Mouse (Mus musculus) right cerebral cortex, postnatal 10 days (tissue): ENCODE measurements around the gene Cxcl2.

ENCODE experiments used
- DNase-seq, 2 experiments: peaks; one replicate each; pipeline ENCODE4 v3.0.0; 2021; ENCODE audit warnings: low spot score in 2 of 2

Cxcl2 gene

GRCm38 (mm10) chr5:90903339-90904020 lies at the start of gene Cxcl2:
Gene Cxcl2 (plus strand): TSS chr5:90903871.
- peak in 1 of 2 experiments; percentile 19 for DNase-seq

- no peak for DNase-seq
Observed at GRCm38 (mm10) chr5:90855308-90856230, 48.1 kb upstream of the Cxcl2 start.

- no peak for DNase-seq
Observed at GRCm38 (mm10) chr5:90857463-90857862, 46.2 kb upstream of the Cxcl2 start.

DNA sequence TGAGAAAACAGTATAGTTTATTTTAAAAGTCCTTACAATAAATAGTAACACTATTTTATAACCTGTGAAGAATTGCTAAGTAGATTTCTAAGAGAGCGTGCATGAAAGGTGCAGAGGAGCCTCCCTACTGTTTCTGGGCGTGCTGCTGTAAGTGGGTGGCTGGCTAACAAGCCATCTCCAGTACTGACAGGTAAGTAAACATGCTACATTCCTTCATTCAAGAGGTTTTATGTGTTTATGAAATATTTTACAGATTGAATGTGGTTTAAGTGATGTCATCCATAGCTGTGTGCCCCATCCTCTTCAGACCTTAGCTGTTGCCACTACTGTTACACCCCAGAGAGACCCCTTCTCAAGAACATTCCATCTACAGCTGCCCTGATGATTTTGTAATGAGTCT lies 45.2 kb upstream of the Cxcl2 start:
- DNase-seq, result no peak

DNA sequence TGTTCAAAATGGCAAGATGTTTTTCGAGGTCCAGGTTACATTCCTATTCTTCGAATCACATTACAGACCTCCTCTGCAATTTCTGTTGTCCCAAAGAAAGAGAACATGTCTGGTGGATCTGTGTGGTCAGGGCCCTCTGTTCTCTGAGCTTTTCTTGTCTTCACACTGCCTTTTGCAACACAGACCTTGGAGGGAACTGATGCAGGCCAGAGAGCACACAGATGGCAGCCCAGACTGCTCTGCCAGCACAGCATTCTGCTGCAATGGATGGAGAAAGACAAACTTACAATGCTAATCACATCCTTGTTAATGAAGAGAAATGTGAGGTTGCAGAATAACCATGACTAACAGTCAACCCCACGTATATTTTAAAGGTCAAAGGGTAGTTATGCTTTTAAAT lies 44.6 kb upstream of the Cxcl2 start:
- no peak for DNase-seq

- no peak for DNase-seq
Observed at GRCm38 (mm10) chr5:90861876-90862375, 41.7 kb upstream of the Cxcl2 start.

DNA sequence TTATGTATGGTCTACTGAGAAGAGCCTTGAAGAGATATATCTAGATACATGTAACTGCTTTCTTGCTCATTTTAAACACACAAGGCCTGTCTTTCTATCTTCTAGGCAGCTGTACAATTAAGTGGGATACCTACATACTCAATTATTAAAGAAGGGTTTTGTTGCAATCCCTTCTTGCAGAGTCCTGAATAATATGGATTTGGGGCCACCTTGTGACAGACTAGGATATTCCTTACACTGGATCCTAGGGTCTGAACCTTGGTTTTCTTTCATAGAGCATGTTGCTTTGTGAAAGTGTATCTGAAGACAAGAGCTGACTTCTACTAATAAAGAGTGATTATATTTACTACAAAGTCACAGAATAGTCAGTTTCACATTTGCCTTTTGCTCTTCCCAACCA lies 36.9 kb upstream of the Cxcl2 start:
- no peak for DNase-seq

- no peak for DNase-seq
Observed at GRCm38 (mm10) chr5:90872377-90872776, 31.3 kb upstream of the Cxcl2 start.

DNA sequence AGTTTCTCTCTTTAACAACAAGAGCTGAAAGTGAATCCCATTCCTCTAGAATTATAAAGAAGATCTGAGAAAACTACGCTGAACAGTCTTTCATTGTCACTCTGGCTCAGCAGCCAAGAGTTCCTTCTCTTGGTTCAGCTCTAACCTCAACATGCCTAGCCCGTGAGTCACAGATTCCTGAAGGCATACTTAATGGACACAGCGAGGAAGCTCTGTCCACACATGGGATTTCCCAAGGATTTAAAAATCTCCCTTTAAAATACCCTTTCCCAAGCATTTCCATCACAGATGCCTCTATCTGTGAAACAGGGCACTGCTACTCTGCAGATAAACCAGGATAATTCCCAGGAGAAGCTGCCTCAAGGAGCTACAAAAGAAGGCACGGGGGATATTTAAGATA lies 27.6 kb upstream of the Cxcl2 start:
- DNase-seq, result no peak

DNA sequence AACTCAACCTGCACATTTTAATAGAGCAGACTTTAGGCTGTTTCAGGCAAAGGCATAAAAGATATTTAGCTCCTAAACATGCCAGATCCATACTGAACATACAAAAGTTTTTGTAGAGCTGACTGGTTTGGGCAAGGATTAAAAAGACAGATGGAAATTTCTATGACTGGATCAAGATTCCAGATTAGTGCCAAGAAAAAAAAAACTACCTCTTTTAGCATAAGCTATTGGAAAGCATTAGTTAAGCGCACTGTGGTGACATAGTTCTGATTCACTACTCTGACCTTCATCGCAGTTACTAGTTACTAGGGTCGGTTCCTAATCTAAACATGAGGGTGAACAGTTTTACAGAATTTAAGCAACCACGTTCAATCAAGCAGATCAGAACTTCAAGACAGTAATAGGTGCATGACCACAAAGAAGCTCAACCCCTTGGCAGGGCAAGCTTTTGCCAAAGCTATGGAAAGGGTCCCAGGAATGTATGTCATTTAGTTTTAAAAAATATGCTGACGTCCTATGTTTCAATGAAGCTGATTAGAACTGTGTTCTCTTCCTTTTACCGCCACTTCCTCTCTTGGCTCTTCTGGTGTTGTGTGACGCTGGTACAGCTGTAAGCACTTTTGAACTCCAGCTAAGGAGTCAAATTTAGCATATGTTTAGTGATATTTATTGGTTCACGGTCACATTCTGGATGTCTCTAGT lies 27.0 kb upstream of the Cxcl2 start:
- DNase-seq, result no peak

DNA sequence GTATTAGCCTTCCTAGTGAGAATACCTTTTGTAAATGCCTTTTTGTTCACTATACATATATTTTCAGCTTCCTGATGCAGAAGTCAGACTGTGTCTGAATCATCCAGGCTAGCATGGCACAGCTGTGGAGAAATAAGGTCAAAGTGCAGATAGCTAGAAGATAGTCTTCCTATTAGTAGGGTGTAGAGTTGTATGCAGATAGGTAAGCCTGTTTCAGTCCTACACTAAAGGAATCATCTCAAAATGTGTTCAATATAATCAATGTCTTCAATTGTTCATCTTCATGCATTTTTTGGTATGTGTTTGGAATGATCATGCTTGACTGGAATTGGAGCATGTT lies 26.5 kb upstream of the Cxcl2 start:
- no peak for DNase-seq

GRCm38 (mm10) chr5:90879307-90880014 lies 24.2 kb upstream of the Cxcl2 start:
- no peak for DNase-seq

- DNase-seq, result no peak
Observed at GRCm38 (mm10) chr5:90880335-90880850, 23.3 kb upstream of the Cxcl2 start.

DNA sequence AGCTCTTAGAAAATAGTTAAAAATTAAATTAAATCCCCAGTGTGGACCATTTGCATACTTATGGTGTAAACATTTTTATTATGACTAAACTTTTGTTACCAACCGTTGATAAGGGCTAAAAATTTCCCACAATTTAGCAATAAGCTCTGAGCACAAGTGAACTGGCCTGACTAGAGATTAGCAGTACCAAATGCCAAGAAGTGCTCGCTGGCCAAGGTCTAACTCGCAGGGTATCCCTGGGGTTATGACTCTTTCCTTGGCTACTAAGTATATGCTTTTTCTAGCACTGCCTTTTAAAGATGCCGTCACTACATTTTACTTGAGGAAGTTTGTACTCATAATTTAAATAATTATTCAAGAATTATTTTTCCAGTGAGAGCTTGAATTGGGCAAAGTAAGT lies 22.6 kb upstream of the Cxcl2 start:
- DNase-seq, result no peak

GRCm38 (mm10) chr5:90881682-90882081 lies 22.0 kb upstream of the Cxcl2 start:
- no peak for DNase-seq

- no peak for DNase-seq
Observed at GRCm38 (mm10) chr5:90882146-90882545, 21.5 kb upstream of the Cxcl2 start.

- DNase-seq, result no peak
Observed at GRCm38 (mm10) chr5:90884628-90885242, 18.9 kb upstream of the Cxcl2 start.

DNA sequence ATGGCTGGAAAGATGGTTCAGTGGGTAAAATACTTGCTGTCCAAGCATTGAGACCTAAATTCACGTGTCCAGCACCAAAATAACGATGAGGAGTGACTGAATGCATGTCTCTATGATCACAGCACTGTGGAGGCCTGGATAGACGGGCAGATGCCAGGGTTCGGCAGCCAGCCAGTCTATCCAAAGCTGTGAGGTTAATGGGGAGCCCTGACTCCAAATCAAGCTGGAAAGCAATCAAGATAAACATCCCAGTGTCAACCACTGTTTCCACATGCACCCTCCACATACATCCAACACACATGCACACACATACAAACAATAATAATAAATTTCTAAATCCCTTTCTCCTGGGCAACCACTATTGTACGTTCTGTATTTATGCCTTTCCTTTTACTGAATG lies 15.0 kb upstream of the Cxcl2 start:
- no peak for DNase-seq

- DNase-seq, result peak; percentile 28 to 36
Observed at GRCm38 (mm10) chr5:90890519-90891463, 12.9 kb upstream of the Cxcl2 start, which contains the start of gene Cxcl1. Gene Cxcl1 (plus strand): TSS chr5:90891241.

DNA sequence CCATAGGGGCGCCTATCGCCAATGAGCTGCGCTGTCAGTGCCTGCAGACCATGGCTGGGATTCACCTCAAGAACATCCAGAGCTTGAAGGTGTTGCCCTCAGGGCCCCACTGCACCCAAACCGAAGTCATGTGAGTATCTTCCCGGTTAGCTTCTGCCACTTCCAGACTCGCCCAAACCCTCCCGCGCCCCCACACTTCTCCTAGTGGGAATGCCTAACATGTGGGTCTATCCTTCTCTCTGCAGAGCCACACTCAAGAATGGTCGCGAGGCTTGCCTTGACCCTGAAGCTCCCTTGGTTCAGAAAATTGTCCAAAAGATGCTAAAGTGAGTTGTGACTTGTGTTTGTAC lies 12.2 kb upstream of the Cxcl2 start:
- DNase-seq, result no peak
